8 mouse cellular contexts compared by ENCODE assay signal in genomic region chr7:104352717-104353599, GRCm38 (mm10). TPM values are rescaled to one million over a fixed set of nuclear protein-coding genes. Genes with fewer than 3 reads are reported as not detected.
DNase-seq lines count a peak whose midpoint lies in the region; ATAC-seq and TF ChIP-seq lines count a peak whose summit lies in the region.

TSS of gene Trim12c (minus strand) at chr7:104353362.

- 5% methylated on average over 14 of the region's 14 CpGs for WGBS in embryonic facial prominence, embryonic 15.5 days
- WGBS in heart, embryonic 12.5 days: 3% methylated on average over 14 of the region's 14 CpGs
- WGBS in kidney, embryonic 15.5 days: 3% methylated on average over 14 of the region's 14 CpGs
- 12% methylated on average over 14 of the region's 14 CpGs for WGBS in neural tube, embryonic 13.5 days
- WGBS in thymus, adult 2 months: 1% methylated on average over 14 of the region's 14 CpGs

- TF ChIP-seq POLR2A in thymus, adult 2 months (IDR thresholded peaks at IDR 0.05; ENCODE audit: control insufficient read depth, extremely low read depth, insufficient read depth, low read length, poor library complexity): no peak

- no peaks in the 10 kb centered on the region for H3K36me3 ChIP-seq in embryonic facial prominence, embryonic 15.5 days
- H3K36me3 ChIP-seq in heart, embryonic 12.5 days: no peaks in the 10 kb centered on the region
- no peaks in the 10 kb centered on the region for H3K36me3 ChIP-seq in kidney, embryonic 15.5 days
- no peaks in the 10 kb centered on the region for H3K36me3 ChIP-seq in neural tube, embryonic 13.5 days
- H3K36me3 ChIP-seq in thymus, adult 2 months (ENCODE audit: control insufficient read depth, insufficient read depth, low read length): no peaks in the 10 kb centered on the region

- peak; percentile 17 to 68 for DNase-seq in urinary bladder, adult 18-20 months (ENCODE audit: low spot score in 2 of 2)
- DNase-seq in urinary bladder, postnatal 10 days (ENCODE audit: low spot score): no peak
- DNase-seq in lung, adult 18-20 months: peak; percentile 85 to 89
- DNase-seq in thymus, adult 2 months: peak; percentile 74

- peak within 1 kb of the TSS; percentile 47 for H3K4me3 ChIP-seq in embryonic facial prominence, embryonic 15.5 days (replicated peaks)
- peak within 1 kb of the TSS; percentile 53 for H3K4me3 ChIP-seq in heart, embryonic 12.5 days
- H3K4me3 ChIP-seq in kidney, embryonic 15.5 days (replicated peaks): peak within 1 kb of the TSS; percentile 52
- H3K4me3 ChIP-seq in neural tube, embryonic 13.5 days: peak within 1 kb of the TSS; percentile 25
- H3K4me3 ChIP-seq in thymus, adult 2 months (ENCODE audit: control insufficient read depth, insufficient read depth, low read length): peak within 1 kb of the TSS; percentile 36

- H3K27me3 ChIP-seq in embryonic facial prominence, embryonic 15.5 days: no peaks in the 10 kb centered on the region
- no peaks in the 10 kb centered on the region for H3K27me3 ChIP-seq in heart, embryonic 12.5 days (replicated peaks)
- H3K27me3 ChIP-seq in kidney, embryonic 15.5 days: no peaks in the 10 kb centered on the region
- H3K27me3 ChIP-seq in neural tube, embryonic 13.5 days: no peaks in the 10 kb centered on the region
- H3K27me3 ChIP-seq in thymus, adult 2 months (ENCODE audit: control insufficient read depth, insufficient read depth, low read length): no peaks in the 10 kb centered on the region

- no peaks in the 10 kb centered on the region for H3K9me3 ChIP-seq in embryonic facial prominence, embryonic 15.5 days (replicated peaks)
- H3K9me3 ChIP-seq in heart, embryonic 12.5 days (replicated peaks): no peaks in the 10 kb centered on the region
- no peaks in the 10 kb centered on the region for H3K9me3 ChIP-seq in kidney, embryonic 15.5 days (replicated peaks)
- H3K9me3 ChIP-seq in neural tube, embryonic 13.5 days: no peaks in the 10 kb centered on the region

- H3K9ac ChIP-seq in embryonic facial prominence, embryonic 15.5 days: no peak within 1 kb of the TSS
- H3K9ac ChIP-seq in heart, embryonic 12.5 days: peak within 1 kb of the TSS; percentile 48; the same call in 1 of the 2 replicates
- peak within 1 kb of the TSS; percentile 29; the same call in 1 of the 2 replicates for H3K9ac ChIP-seq in kidney, embryonic 15.5 days
- 0 out of 2 replicates have a peak within 1 kb of the TSS, but pooled peaks have one; percentile 1 for H3K9ac ChIP-seq in neural tube, embryonic 13.5 days

- peak within 1 kb of the TSS; percentile 51; the same call in 1 of the 2 replicates for H3K27ac ChIP-seq in embryonic facial prominence, embryonic 15.5 days (replicated peaks)
- H3K27ac ChIP-seq in heart, embryonic 12.5 days (ENCODE audit: poor library complexity, severe bottlenecking): peak within 1 kb of the TSS; percentile 83
- H3K27ac ChIP-seq in kidney, embryonic 15.5 days: peak within 1 kb of the TSS; percentile 70
- no peak within 1 kb of the TSS for H3K27ac ChIP-seq in neural tube, embryonic 13.5 days (replicated peaks)
- H3K27ac ChIP-seq in thymus, adult 2 months (ENCODE audit: control insufficient read depth, insufficient read depth, low read length): peak within 1 kb of the TSS; percentile 87

- peak; percentile 93 for ATAC-seq in embryonic facial prominence, embryonic 15.5 days (ENCODE audit: insufficient number of reproducible peaks, low FRiP score, low TSS enrichment, low read depth)
- peak; percentile 100 for ATAC-seq in heart, embryonic 12.5 days (ENCODE audit: insufficient number of reproducible peaks, low FRiP score)
- peak; percentile 100 for ATAC-seq in kidney, embryonic 15.5 days (replicated peaks; ENCODE audit: low FRiP score)
- ATAC-seq in neural tube, embryonic 13.5 days (ENCODE audit: low read depth): peak; percentile 94

- peak within 1 kb of the TSS; percentile 50 for H3K4me2 ChIP-seq in embryonic facial prominence, embryonic 15.5 days (replicated peaks)
- peak within 1 kb of the TSS; percentile 74 for H3K4me2 ChIP-seq in heart, embryonic 12.5 days
- H3K4me2 ChIP-seq in kidney, embryonic 15.5 days: peak within 1 kb of the TSS; percentile 61
- peak within 1 kb of the TSS; percentile 46 for H3K4me2 ChIP-seq in neural tube, embryonic 13.5 days

- no peak for TF ChIP-seq CTCF in thymus, adult 2 months (IDR thresholded peaks at IDR 0.05; ENCODE audit: borderline replicate concordance, control insufficient read depth, extremely low read depth, insufficient read depth, low read length, poor library complexity)

- H3K4me1 ChIP-seq in embryonic facial prominence, embryonic 15.5 days: no peaks in the 10 kb centered on the region
- H3K4me1 ChIP-seq in heart, embryonic 12.5 days (replicated peaks): peaks cover 7% of the 10 kb centered on the region; the same call in 1 of the 2 replicates
- 0 out of 2 replicates have a peak, but pooled peaks cover 5% of the 10 kb centered on the region for H3K4me1 ChIP-seq in kidney, embryonic 15.5 days
- H3K4me1 ChIP-seq in neural tube, embryonic 13.5 days (replicated peaks): peaks cover 6% of the 10 kb centered on the region; the same call in 1 of the 2 replicates
- H3K4me1 ChIP-seq in thymus, adult 2 months (replicated peaks; ENCODE audit: control insufficient read depth, insufficient read depth, low read length): peaks cover 2% of the 10 kb centered on the region

RNA-seq across cellular contexts. Expression of gene Trim12c, which starts in this region (rescaled TPM):
- polyA plus RNA-seq in embryonic facial prominence, embryonic 15.5 days (2015; fragmentation: Nextera tagmentation; extraction: Ambion mirVana): 2.4 and 2.6 TPM in 2 replicates
- 2.3 and 2.4 TPM in 2 replicates for polyA plus RNA-seq in heart, embryonic 12.5 days (2016; fragmentation: Nextera tagmentation; extraction: Ambion mirVana)
- 2.2 and 2.3 TPM in 2 replicates for polyA plus RNA-seq in kidney, embryonic 15.5 days (2015; fragmentation: Nextera tagmentation; extraction: Ambion mirVana)
- polyA plus RNA-seq in neural tube, embryonic 13.5 days (2015; fragmentation: Nextera tagmentation; extraction: Ambion mirVana): 1.2 and 1.4 TPM in 2 replicates
- polyA plus RNA-seq in thymus, adult 2 months (2012; rRNA removed): 9.8 and 10.4 TPM in 2 replicates
